Mouse (Mus musculus): ENCODE measurements around the gene Prr19. TPM values are rescaled to one million over a fixed set of nuclear protein-coding genes. Genes with fewer than 3 reads are reported as not detected.

The Prr19 gene
- total and polyA plus RNA-seq, 2 experiments from 2014 or later = 2.5 to 7.0 TPM

- Histone ChIP-seq H3K9me3 (ENCODE audit: low read length) (no peaks in the 10 kb centered on the region), H3K4me3 (ENCODE audit: low read depth, low read length) (no peak overlapping the region), H3K27ac (ENCODE audit: low read depth, low read length) (no peak overlapping the region), H3K9ac (replicated peaks; ENCODE audit: low read length, poor library complexity, severe bottlenecking) (no peak overlapping the region), H3K27me3 (ENCODE audit: insufficient read depth, low read length) (no peaks in the 10 kb centered on the region), H3K4me1 (ENCODE audit: insufficient read depth, low read length) (peaks cover 6% of the 10 kb centered on the region; the same call in 1 of the 2 replicates), H3K36me3 (ENCODE audit: insufficient read depth, low read length) (peaks cover 7% of the 10 kb centered on the region; the same call in 1 of the 2 replicates), H3K4me2 (ENCODE audit: low read depth, low read length, poor library complexity, severe bottlenecking) (peak overlapping the region; percentile 52)
- DNase-seq (ENCODE audit: low spot score) (no peak), ATAC-seq (ENCODE audit: low FRiP score) (no peak)
- no peak for TF ChIP-seq CTCF (IDR thresholded peaks at IDR 0.05)
- WGBS = 89% methylated on average over 8 of the region's 8 CpGs
These were observed 34.8 kb upstream of the Prr19 start for GRCm38 (mm10) chr7:25266180-25266962.

GRCm38 (mm10) chr7:25267301-25267750, 33.9 kb upstream of the Prr19 start, which contains the start of gene Cic:
Gene Cic (plus strand): TSS chr7:25267704.
- ATAC-seq (ENCODE audit: low FRiP score) (peak; percentile 91), DNase-seq (ENCODE audit: low spot score) (peak; percentile 100)
- peak within 1 kb of the TSS; percentile 77 for H3K9ac ChIP-seq (replicated peaks; ENCODE audit: low read length, poor library complexity, severe bottlenecking)
- H3K36me3 ChIP-seq (ENCODE audit: insufficient read depth, low read length) = peaks cover 16% of the 10 kb centered on the region
- 0% methylated on average over 29 of the region's 29 CpGs for WGBS
- H3K4me3 ChIP-seq (ENCODE audit: low read depth, low read length) = peak within 1 kb of the TSS; percentile 72
- H3K4me2 ChIP-seq (ENCODE audit: low read depth, low read length, poor library complexity, severe bottlenecking) = peak within 1 kb of the TSS; percentile 91
- no peak for TF ChIP-seq CTCF (IDR thresholded peaks at IDR 0.05)
- H3K9me3 ChIP-seq (ENCODE audit: low read length) = no peaks in the 10 kb centered on the region
- H3K4me1 ChIP-seq (ENCODE audit: insufficient read depth, low read length) = peaks cover 6% of the 10 kb centered on the region; the same call in 1 of the 2 replicates
- no peaks in the 10 kb centered on the region for H3K27me3 ChIP-seq (ENCODE audit: insufficient read depth, low read length)
- peak within 1 kb of the TSS; percentile 96 for H3K27ac ChIP-seq (ENCODE audit: low read depth, low read length)

- Histone ChIP-seq H3K9me3 (ENCODE audit: low read length) (no peaks in the 10 kb centered on the region), H3K4me3 (ENCODE audit: low read depth, low read length) (peak overlapping the region; percentile 72), H3K27ac (ENCODE audit: low read depth, low read length) (peak overlapping the region; percentile 96), H3K4me1 (ENCODE audit: insufficient read depth, low read length) (peaks cover 6% of the 10 kb centered on the region; the same call in 1 of the 2 replicates), H3K27me3 (ENCODE audit: insufficient read depth, low read length) (no peaks in the 10 kb centered on the region), H3K36me3 (ENCODE audit: insufficient read depth, low read length) (peaks cover 21% of the 10 kb centered on the region), H3K9ac (replicated peaks; ENCODE audit: low read length, poor library complexity, severe bottlenecking) (peak overlapping the region; percentile 77), H3K4me2 (ENCODE audit: low read depth, low read length, poor library complexity, severe bottlenecking) (peak overlapping the region; percentile 91)
- ATAC-seq (ENCODE audit: low FRiP score) (peak; percentile 96), DNase-seq (ENCODE audit: low spot score) (peak; percentile 100)
- TF ChIP-seq CTCF (IDR thresholded peaks at IDR 0.05) = no peak
- under 1% methylated on average over 33 of the region's 33 CpGs for WGBS
These were observed 33.3 kb upstream of the Prr19 start for GRCm38 (mm10) chr7:25267751-25268463.

- Histone ChIP-seq H3K27me3 (ENCODE audit: insufficient read depth, low read length) (no peaks in the 10 kb centered on the region), H3K9me3 (ENCODE audit: low read length) (no peaks in the 10 kb centered on the region), H3K36me3 (ENCODE audit: insufficient read depth, low read length) (peaks cover 28% of the 10 kb centered on the region), H3K4me2 (ENCODE audit: low read depth, low read length, poor library complexity, severe bottlenecking) (peak overlapping the region; percentile 91), H3K9ac (replicated peaks; ENCODE audit: low read length, poor library complexity, severe bottlenecking) (peak overlapping the region; percentile 73), H3K27ac (ENCODE audit: low read depth, low read length) (peak overlapping the region; percentile 85), H3K4me3 (ENCODE audit: low read depth, low read length) (peak overlapping the region; percentile 72), H3K4me1 (ENCODE audit: insufficient read depth, low read length) (peaks cover 6% of the 10 kb centered on the region; the same call in 1 of the 2 replicates)
- DNase-seq (ENCODE audit: low spot score) = no peak
- TF ChIP-seq CTCF (IDR thresholded peaks at IDR 0.05) = no peak
- 5% methylated on average over 7 of the region's 7 CpGs for WGBS
- no peak for ATAC-seq (ENCODE audit: low FRiP score)
These were observed 32.6 kb upstream of the Prr19 start for GRCm38 (mm10) chr7:25268588-25268987.

- 47% methylated on average over 4 of the region's 4 CpGs for WGBS
- H3K9ac ChIP-seq (replicated peaks; ENCODE audit: low read length, poor library complexity, severe bottlenecking) = peak overlapping the region; percentile 73
- no peak for TF ChIP-seq CTCF (IDR thresholded peaks at IDR 0.05)
- ATAC-seq (ENCODE audit: low FRiP score) (no peak), DNase-seq (ENCODE audit: low spot score) (no peak)
- no peaks in the 10 kb centered on the region for H3K27me3 ChIP-seq (ENCODE audit: insufficient read depth, low read length)
- peaks cover 31% of the 10 kb centered on the region for H3K36me3 ChIP-seq (ENCODE audit: insufficient read depth, low read length)
- H3K4me1 ChIP-seq (ENCODE audit: insufficient read depth, low read length) = peaks cover 6% of the 10 kb centered on the region; the same call in 1 of the 2 replicates
- peak overlapping the region; percentile 72 for H3K4me3 ChIP-seq (ENCODE audit: low read depth, low read length)
- peak overlapping the region; percentile 85 for H3K27ac ChIP-seq (ENCODE audit: low read depth, low read length)
- no peaks in the 10 kb centered on the region for H3K9me3 ChIP-seq (ENCODE audit: low read length)
- H3K4me2 ChIP-seq (ENCODE audit: low read depth, low read length, poor library complexity, severe bottlenecking) = peak overlapping the region; percentile 91
These were observed 32.2 kb upstream of the Prr19 start for GRCm38 (mm10) chr7:25269029-25269428.
